Comparison of ENCODE assay signal across 9 mouse cellular contexts in the genomic region with DNA sequence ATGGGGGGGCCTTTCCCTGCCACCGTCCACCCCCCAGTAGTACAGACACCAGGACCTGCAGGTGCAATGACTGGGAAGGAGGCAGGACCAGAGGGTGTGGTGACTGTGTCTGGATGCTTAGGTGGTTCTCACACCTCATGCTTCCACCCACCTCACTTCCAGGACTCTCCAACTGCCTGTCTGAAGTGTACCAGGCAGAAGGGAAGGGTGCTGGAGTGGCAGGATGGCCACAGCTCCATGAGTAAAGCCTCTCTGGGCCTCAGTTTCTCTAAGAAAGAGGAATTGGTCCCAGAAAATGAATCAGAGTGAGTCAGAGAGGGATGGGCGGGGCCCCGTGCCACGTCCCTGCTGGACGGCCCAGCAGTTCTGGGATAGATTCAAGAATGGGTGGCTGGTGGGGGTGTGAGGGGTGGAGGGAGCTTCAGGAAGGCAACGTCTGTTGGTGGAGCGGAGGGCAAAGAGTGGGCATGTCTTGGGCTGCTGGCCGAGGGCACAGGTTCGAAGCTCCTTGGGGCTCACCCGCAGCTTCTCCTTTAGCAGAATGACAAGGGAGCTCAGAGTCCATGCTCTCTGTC. TPM values are rescaled to one million over a fixed set of nuclear protein-coding genes. Genes with fewer than 3 reads are reported as not detected.
DNase-seq lines count a peak whose midpoint lies in the region; ATAC-seq and TF ChIP-seq lines count a peak whose summit lies in the region.
"Had no signal": no experiment of that assay in that cellular context is flagged by ENCODE, and none has a peak within 500 bp of the region (broad histone marks: within the 10 kb centered on the region; RNA-seq: fewer than 3 reads in every experiment).

No protein-coding gene starts in this region.

- peak overlapping the region; percentile 93 for H3K4me2 ChIP-seq in heart, embryonic 13.5 days
- peak overlapping the region; percentile 79 for H3K4me2 ChIP-seq in heart, embryonic 15.5 days
- peak overlapping the region; percentile 90 for H3K4me2 ChIP-seq in midbrain, embryonic 12.5 days (replicated peaks)

- H3K27ac ChIP-seq in heart, embryonic 13.5 days (replicated peaks), result peak overlapping the region; percentile 95
- H3K27ac ChIP-seq in heart, embryonic 15.5 days, result peak overlapping the region; percentile 96
- peak overlapping the region; percentile 90 for H3K27ac ChIP-seq in midbrain, embryonic 12.5 days (replicated peaks)
- no peak overlapping the region for H3K27ac ChIP-seq in thymus, adult 2 months (ENCODE audit: control insufficient read depth, insufficient read depth, low read length)

- peak overlapping the region; percentile 89 for H3K4me3 ChIP-seq in heart, embryonic 13.5 days
- peak overlapping the region; percentile 91 for H3K4me3 ChIP-seq in heart, embryonic 15.5 days
- H3K4me3 ChIP-seq in midbrain, embryonic 12.5 days, result peak overlapping the region; percentile 85
- no peak overlapping the region for H3K4me3 ChIP-seq in thymus, adult 2 months (ENCODE audit: control insufficient read depth, insufficient read depth, low read length)

- no peaks in the 10 kb centered on the region for H3K27me3 ChIP-seq in heart, embryonic 13.5 days (replicated peaks)
- no peaks in the 10 kb centered on the region for H3K27me3 ChIP-seq in heart, embryonic 15.5 days
- H3K27me3 ChIP-seq in midbrain, embryonic 12.5 days, result no peaks in the 10 kb centered on the region
- peaks cover 19% of the 10 kb centered on the region for H3K27me3 ChIP-seq in thymus, adult 2 months (ENCODE audit: control insufficient read depth, insufficient read depth, low read length)

- 59% methylated on average over 10 of the region's 10 CpGs for WGBS in heart, embryonic 13.5 days
- 65% methylated on average over 10 of the region's 10 CpGs for WGBS in heart, embryonic 15.5 days
- 62% methylated on average over 10 of the region's 10 CpGs for WGBS in midbrain, embryonic 12.5 days
- 77% methylated on average over 10 of the region's 10 CpGs for WGBS in thymus, adult 2 months

- no peak for DNase-seq in heart, adult 8-10 months (ENCODE audit: low spot score)
- DNase-seq in adrenal gland, postnatal 10 days, result peak; percentile 57
- no peak for DNase-seq in gastrocnemius, postnatal 25 days
- DNase-seq in thymus, adult 2 months, result no peak
- no peak for DNase-seq in spleen, postnatal 10 days (ENCODE audit: low spot score in 2 of 2)

- no peak for TF ChIP-seq CTCF in thymus, adult 2 months (IDR thresholded peaks at IDR 0.05; ENCODE audit: borderline replicate concordance, control insufficient read depth, extremely low read depth, insufficient read depth, low read length, poor library complexity)

- H3K9me3 ChIP-seq in heart, embryonic 13.5 days, result no peaks in the 10 kb centered on the region
- H3K9me3 ChIP-seq in heart, embryonic 15.5 days (replicated peaks), result no peaks in the 10 kb centered on the region
- no peaks in the 10 kb centered on the region for H3K9me3 ChIP-seq in midbrain, embryonic 12.5 days
- H3K9me3 ChIP-seq: G1E had no signal

- peaks cover 51% of the 10 kb centered on the region for H3K36me3 ChIP-seq in heart, embryonic 13.5 days
- peaks cover 37% of the 10 kb centered on the region for H3K36me3 ChIP-seq in heart, embryonic 15.5 days
- H3K36me3 ChIP-seq in midbrain, embryonic 12.5 days, result peaks cover 45% of the 10 kb centered on the region
- peaks cover 4% of the 10 kb centered on the region for H3K36me3 ChIP-seq in thymus, adult 2 months (ENCODE audit: control insufficient read depth, insufficient read depth, low read length)

- no peak for TF ChIP-seq POLR2A in thymus, adult 2 months (IDR thresholded peaks at IDR 0.05; ENCODE audit: control insufficient read depth, extremely low read depth, insufficient read depth, low read length, poor library complexity)

- no peak for ATAC-seq in heart, embryonic 13.5 days (ENCODE audit: extremely low read depth, insufficient number of reproducible peaks, low FRiP score, low TSS enrichment)
- ATAC-seq in heart, embryonic 15.5 days (replicated peaks; ENCODE audit: insufficient number of reproducible peaks, insufficient read depth, low FRiP score, low read depth), result no peak
- ATAC-seq in midbrain, embryonic 12.5 days (ENCODE audit: low FRiP score, low read depth), result no peak

- H3K4me1 ChIP-seq in heart, embryonic 13.5 days, result peaks cover 43% of the 10 kb centered on the region
- H3K4me1 ChIP-seq in heart, embryonic 15.5 days (replicated peaks), result peaks cover 47% of the 10 kb centered on the region
- H3K4me1 ChIP-seq in midbrain, embryonic 12.5 days, result peaks cover 32% of the 10 kb centered on the region
- H3K4me1 ChIP-seq in thymus, adult 2 months (replicated peaks; ENCODE audit: control insufficient read depth, insufficient read depth, low read length), result peaks cover 25% of the 10 kb centered on the region

- peak overlapping the region; percentile 98 for H3K9ac ChIP-seq in heart, embryonic 13.5 days
- peak overlapping the region; percentile 96 for H3K9ac ChIP-seq in heart, embryonic 15.5 days
- peak overlapping the region; percentile 84 for H3K9ac ChIP-seq in midbrain, embryonic 12.5 days (replicated peaks)

RNA-seq across cellular contexts. Expression of a gene that starts 2.0 kb away (rescaled TPM):
- polyA plus RNA-seq in heart, embryonic 13.5 days (2015; fragmentation: Nextera tagmentation; extraction: Ambion mirVana), result 11.1 and 12.5 TPM in 2 replicates
- total RNA-seq in heart, adult 8-10 months (2022), result 100 to 1,000 TPM; 120 to 131 (median 129) TPM
- 10 to 100 TPM; 41.2 to 50.8 TPM for total RNA-seq in adrenal gland, postnatal 10 days (2021)
- polyA plus RNA-seq in heart, embryonic 15.5 days (2015; fragmentation: Nextera tagmentation; extraction: Ambion mirVana), result 18.2 and 23.0 TPM in 2 replicates
- polyA plus RNA-seq in midbrain, embryonic 12.5 days (2016; fragmentation: Nextera tagmentation; extraction: Ambion mirVana), result 10.9 and 13.3 TPM in 2 replicates
- total RNA-seq in gastrocnemius, postnatal 25 days (2021), result 100 to 1,000 TPM in 1 of 2 experiments, 10 to 100 TPM in 1; 78.3 to 101 TPM
- 6.9 and 12.2 TPM in 2 replicates for polyA plus RNA-seq in thymus, adult 2 months (2012; rRNA removed)

RNA-seq across cellular contexts. Expression of a gene that starts 16.2 kb away (rescaled TPM):
- 1.4 and 2.1 TPM in 2 replicates for polyA plus RNA-seq in heart, embryonic 13.5 days (2015; fragmentation: Nextera tagmentation; extraction: Ambion mirVana)
- 10 to 100 TPM; 17.9 to 23.6 (median 20.0) TPM for total RNA-seq in heart, adult 8-10 months (2022)
- 1 to 10 TPM; 1.9 to 7.6 TPM for total RNA-seq in adrenal gland, postnatal 10 days (2021)
- 4.5 and 5.5 TPM in 2 replicates for polyA plus RNA-seq in heart, embryonic 15.5 days (2015; fragmentation: Nextera tagmentation; extraction: Ambion mirVana)
- polyA plus RNA-seq in midbrain, embryonic 12.5 days (2016; fragmentation: Nextera tagmentation; extraction: Ambion mirVana), result 0.14 TPM in 1 of 2 replicates, not detected in the other
- 100 to 1,000 TPM; 116 to 215 TPM for total RNA-seq in gastrocnemius, postnatal 25 days (2021)
- polyA plus RNA-seq in thymus, adult 2 months (2012; rRNA removed), result 0.89 and 0.93 TPM in 2 replicates
- total RNA-seq: G1E had no signal
- polyA plus RNA-seq: G1E had no signal

RNA-seq across cellular contexts. Expression of a gene that starts 31.1 kb away (rescaled TPM):
- 10.3 and 10.7 TPM in 2 replicates for polyA plus RNA-seq in heart, embryonic 13.5 days (2015; fragmentation: Nextera tagmentation; extraction: Ambion mirVana)
- 100 to 1,000 TPM; 100 to 119 (median 118) TPM for total RNA-seq in heart, adult 8-10 months (2022)
- 10 to 100 TPM in 1 of 2 experiments, 1 to 10 TPM in 1; 4.3 to 17.4 TPM for total RNA-seq in adrenal gland, postnatal 10 days (2021)
- 17.5 and 18.3 TPM in 2 replicates for polyA plus RNA-seq in heart, embryonic 15.5 days (2015; fragmentation: Nextera tagmentation; extraction: Ambion mirVana)
- not detected in 2 replicates for polyA plus RNA-seq in midbrain, embryonic 12.5 days (2016; fragmentation: Nextera tagmentation; extraction: Ambion mirVana)
- total RNA-seq in gastrocnemius, postnatal 25 days (2021), result 100 to 1,000 TPM; 193 to 201 TPM
- 1.1 and 12.5 TPM in 2 replicates for polyA plus RNA-seq in thymus, adult 2 months (2012; rRNA removed)
- total RNA-seq: G1E had no signal
- polyA plus RNA-seq: G1E had no signal

RNA-seq across cellular contexts. Expression of a gene that starts 42.2 kb away (rescaled TPM):
- polyA plus RNA-seq in heart, embryonic 13.5 days (2015; fragmentation: Nextera tagmentation; extraction: Ambion mirVana), result 40.1 and 42.3 TPM in 2 replicates
- 10 to 100 TPM; 24.5 to 39.2 (median 29.8) TPM for total RNA-seq in heart, adult 8-10 months (2022)
- total RNA-seq in adrenal gland, postnatal 10 days (2021), result 10 to 100 TPM; 55.1 to 98.4 TPM
- polyA plus RNA-seq in heart, embryonic 15.5 days (2015; fragmentation: Nextera tagmentation; extraction: Ambion mirVana), result 43.6 and 46.0 TPM in 2 replicates
- 73.6 and 75.3 TPM in 2 replicates for polyA plus RNA-seq in midbrain, embryonic 12.5 days (2016; fragmentation: Nextera tagmentation; extraction: Ambion mirVana)
- total RNA-seq in gastrocnemius, postnatal 25 days (2021), result 10 to 100 TPM; 30.0 to 30.1 TPM
- polyA plus RNA-seq in thymus, adult 2 months (2012; rRNA removed), result 93.3 and 95.4 TPM in 2 replicates

RNA-seq across cellular contexts. Expression of a gene that starts 51.0 kb away (rescaled TPM):
- 163 and 176 TPM in 2 replicates for polyA plus RNA-seq in heart, embryonic 13.5 days (2015; fragmentation: Nextera tagmentation; extraction: Ambion mirVana)
- 100 to 1,000 TPM; 138 to 143 (median 139) TPM for total RNA-seq in heart, adult 8-10 months (2022)
- total RNA-seq in adrenal gland, postnatal 10 days (2021), result 10 to 100 TPM; 51.5 to 60.9 TPM
- 153 and 193 TPM in 2 replicates for polyA plus RNA-seq in heart, embryonic 15.5 days (2015; fragmentation: Nextera tagmentation; extraction: Ambion mirVana)
- polyA plus RNA-seq in midbrain, embryonic 12.5 days (2016; fragmentation: Nextera tagmentation; extraction: Ambion mirVana), result 107 TPM in 2 replicates
- total RNA-seq in gastrocnemius, postnatal 25 days (2021), result 100 to 1,000 TPM; 104 to 105 TPM
- 18.2 and 28.4 TPM in 2 replicates for polyA plus RNA-seq in thymus, adult 2 months (2012; rRNA removed)
